Mouse (Mus musculus) cerebellum, adult 9-11 months (tissue): ENCODE results near the gene Apoo.
"Not testable (repeated sequence)": the region's sequence is repeated elsewhere in the genome, so short reads cannot be mapped to it uniquely, and the experiment has no call there.

ENCODE experiments used
- DNase-seq: peaks from one replicate; pipeline ENCODE4 v3.0.0; 2022

Apoo gene

DNA sequence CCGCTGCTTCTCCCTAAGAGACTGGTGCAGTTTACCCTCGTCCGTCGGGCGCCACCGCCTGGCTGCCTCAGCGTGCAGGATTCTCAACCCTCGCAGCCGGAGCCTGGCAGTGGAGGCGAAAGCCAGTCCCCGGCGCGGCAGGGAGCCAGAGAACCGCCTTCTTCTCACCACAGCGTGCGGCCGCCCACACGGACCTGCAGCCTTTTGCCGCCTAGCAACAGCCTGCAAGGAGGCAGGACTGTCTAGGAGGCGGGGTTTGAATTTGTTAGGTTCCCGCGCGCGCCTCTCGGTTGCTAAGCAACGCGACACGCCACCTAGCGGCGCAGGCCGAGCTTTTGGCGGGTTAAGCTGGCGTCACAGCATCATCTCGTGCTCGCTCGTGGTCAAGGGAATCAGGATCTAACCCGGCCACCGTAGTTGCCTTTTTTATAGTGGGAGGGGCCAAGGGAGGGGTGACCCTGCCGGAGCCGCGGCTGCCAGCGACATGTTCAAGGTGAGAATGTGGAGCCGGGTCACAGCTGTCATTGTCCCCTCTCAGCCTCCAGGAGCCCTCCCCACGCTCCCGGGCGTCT, at the start of gene Apoo, which contains the start of gene Fam90a1b:
Apoo (plus strand) TSS at position 448 of the 572 bp plus-strand sequence.
Fam90a1b (minus strand) TSS at position 108 of the 572 bp plus-strand sequence.
- DNase-seq: peak; percentile 99

DNA sequence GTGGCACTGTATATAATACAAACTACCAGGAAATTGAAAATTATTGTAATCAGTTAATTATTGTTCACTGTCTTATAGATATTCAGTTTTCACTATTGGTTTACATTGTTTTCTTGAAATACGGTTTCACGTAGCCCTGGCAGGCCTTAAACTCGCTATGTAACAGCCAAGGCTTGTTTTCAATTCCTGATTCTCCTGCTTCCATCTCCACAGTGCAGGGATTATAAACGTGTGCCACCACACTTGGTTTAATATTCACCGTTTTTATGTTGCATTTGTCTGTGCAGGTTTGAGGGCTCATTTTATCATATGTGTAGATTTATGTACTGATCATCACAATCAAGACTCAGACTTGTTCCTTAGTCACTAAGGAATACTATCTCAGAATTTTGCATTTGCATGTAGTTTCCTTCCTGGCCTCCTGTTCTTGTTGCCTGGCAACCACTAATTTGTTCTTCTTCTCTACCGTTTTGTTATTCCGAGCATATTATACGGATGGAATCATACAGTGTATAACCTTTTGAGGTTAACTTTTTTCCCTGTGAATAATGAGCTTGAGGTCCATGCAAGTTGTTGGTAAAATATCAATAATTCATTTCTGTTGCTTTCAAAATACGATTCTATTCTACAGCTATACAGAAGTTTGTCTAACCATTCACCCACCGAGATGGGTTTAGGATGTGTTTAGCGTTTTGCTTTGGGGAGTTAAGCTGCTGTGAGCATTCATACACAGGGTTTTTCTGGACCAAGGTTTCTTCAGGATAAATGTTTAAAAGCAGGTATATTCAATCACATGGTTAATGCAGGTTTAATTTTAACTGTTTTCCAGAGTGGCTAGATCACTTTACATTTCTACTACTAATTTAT, 45.6 kb upstream of the Apoo start:
- DNase-seq: no peak

DNA sequence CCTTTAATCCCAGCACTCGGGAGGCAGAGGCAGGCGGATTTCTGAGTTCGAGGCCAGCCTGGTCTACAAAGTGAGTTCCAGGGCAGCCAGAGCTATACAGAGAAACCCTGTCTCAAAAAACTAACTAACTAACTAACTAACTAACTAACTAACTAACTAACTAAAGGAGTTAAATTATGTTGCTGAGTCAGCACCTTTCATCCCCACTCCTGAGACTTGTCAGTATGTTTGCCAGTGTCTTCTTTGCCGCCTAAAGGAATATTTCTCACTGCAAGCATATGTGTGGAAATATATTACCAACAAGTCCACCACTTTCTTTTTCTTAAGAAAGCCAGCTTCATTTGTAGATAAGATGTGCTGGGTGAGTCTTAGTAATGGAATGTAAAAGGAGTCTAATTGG, 23.3 kb upstream of the Apoo start:
- DNase-seq: not testable (repeated sequence)

- no peak for DNase-seq
These were observed 1.5 kb upstream of the Apoo start for GRCm38 (mm10) chrX:94365381-94365925.

GRCm38 (mm10) chrX:94366029-94366428, 888 bp upstream of the Apoo start:
- DNase-seq: peak; percentile 28

DNA sequence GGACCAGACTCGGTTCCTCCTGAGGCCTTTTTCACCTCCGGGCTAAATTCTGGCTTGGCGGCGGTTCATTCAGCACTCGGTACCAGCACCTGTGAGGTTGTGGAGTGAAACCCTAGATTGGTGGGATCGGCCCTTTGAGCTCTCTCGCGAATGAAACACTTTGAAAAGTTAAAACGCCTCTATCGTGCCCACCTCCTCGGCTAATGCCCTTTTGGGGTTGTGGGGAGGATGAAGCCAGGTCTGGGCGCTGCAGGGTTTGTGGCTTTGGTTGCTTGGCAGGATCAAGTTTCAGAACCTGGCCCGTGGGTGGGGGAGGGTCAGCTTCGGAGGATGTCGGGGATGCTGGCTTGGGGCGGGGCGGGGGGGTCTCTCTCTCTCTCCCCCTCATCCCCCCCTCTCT, 331 bp downstream of the Apoo start:
- DNase-seq: no peak

GRCm38 (mm10) chrX:94378734-94379133, 11.8 kb downstream of the Apoo start:
- DNase-seq: no peak

GRCm38 (mm10) chrX:94408975-94409374, 42.1 kb downstream of the Apoo start:
- DNase-seq: no peak

GRCm38 (mm10) chrX:94420210-94420609, 53.3 kb downstream of the Apoo start:
- no peak for DNase-seq

DNA sequence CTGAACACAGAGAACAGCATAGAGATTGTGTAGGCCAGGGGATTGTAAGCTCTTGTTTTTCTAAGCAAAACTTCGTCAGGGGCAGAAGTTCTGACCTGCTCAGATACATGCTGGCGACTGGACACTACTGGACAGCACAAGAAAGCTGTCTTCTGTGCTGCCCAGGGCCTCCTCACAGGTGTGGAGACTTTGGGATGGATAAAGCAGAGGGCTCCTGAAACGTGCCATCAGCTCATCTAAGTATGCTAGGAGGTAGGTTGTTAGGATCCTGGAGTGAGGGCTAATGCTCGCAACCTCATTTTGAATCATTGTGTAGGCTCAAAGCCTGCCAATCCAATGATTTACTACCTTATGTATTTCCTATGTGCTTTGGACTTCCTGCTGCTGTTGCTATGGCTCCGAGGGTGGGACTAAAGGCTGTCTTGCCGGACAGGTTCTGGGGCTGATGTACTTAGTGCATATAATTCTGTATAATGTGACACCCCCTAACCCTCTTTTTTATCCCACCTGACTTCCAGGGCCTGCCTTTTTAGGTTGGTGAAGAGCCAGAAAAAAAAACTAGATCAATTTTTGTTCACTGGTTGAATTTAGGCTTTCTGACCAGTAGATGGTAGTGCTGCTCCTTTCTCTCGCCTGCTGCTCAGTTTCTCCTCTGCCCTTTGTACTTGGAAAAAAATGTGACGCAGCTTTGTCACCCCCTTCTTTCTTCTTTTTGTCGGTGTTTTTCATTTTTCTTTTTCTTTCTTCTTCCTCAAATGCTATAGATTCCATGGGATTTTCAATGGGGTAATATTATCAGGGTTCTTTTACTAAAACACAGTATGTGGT, 64.8 kb downstream of the Apoo start:
- DNase-seq: peak; percentile 10

- DNase-seq: not testable (repeated sequence)
These were observed 78.5 kb downstream of the Apoo start for GRCm38 (mm10) chrX:94445427-94445826.

- not testable (repeated sequence) for DNase-seq
These were observed 79.1 kb downstream of the Apoo start for GRCm38 (mm10) chrX:94446021-94446420.

DNA sequence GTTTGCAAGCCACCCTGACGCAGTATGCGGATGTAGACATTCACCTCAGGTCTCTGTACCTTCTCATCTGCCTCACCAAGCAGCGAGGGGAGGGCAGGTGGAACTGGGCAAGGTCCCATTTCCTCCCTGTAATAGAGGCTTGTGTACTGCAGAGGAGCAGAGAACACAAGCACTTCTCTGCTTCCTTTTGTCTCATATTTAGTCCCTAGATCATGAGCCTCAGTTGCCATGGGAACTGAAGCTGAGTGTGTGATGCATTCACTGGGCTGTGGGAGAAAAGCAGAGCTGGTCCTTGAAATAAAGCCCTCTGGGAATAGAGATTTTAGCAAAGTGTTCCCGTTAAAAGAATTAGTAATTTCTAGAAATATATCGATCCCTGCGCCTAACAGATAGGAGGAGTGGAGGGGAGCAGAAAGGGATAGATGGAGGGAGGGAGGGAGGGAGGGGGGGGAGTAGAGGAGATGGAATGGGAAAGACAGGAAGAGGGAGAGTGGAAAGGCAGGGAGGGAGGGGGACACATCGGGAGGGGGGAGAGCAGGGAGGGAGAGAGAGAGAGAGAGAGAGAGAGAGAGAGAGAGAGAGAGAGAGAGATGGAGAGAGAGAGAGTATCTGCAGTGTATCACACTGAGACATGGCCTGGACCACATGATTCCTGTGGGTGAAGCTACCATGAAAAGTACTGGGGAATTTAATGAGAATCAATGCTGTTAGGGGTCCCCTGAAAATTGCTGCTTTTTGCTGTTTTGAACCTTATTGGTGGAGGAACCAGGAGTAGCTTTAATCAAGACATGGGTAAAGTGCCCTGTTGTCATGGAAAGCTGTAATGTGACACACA, 83.3 kb downstream of the Apoo start:
- not testable (repeated sequence) for DNase-seq

GRCm38 (mm10) chrX:94459346-94459745, 92.4 kb downstream of the Apoo start:
- DNase-seq: no peak

DNA sequence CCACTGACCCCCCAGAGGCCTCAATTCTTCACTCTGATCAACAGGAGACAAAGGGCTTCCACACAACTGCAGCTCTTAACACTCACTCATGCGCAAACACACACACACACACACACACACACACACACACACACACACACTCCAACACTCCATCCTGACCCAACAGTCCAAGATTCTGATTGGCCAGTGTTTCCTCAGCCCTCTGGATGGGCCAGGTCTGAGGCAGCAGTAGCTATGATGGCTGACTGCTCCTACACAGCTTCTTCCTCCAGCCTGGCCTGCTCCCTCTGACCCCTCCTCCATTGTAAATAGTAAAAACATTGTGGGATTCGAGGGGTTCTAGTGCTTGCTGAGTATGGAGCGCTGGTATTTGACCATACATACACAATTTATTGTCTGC, 94.6 kb downstream of the Apoo start:
- not testable (repeated sequence) for DNase-seq

DNA sequence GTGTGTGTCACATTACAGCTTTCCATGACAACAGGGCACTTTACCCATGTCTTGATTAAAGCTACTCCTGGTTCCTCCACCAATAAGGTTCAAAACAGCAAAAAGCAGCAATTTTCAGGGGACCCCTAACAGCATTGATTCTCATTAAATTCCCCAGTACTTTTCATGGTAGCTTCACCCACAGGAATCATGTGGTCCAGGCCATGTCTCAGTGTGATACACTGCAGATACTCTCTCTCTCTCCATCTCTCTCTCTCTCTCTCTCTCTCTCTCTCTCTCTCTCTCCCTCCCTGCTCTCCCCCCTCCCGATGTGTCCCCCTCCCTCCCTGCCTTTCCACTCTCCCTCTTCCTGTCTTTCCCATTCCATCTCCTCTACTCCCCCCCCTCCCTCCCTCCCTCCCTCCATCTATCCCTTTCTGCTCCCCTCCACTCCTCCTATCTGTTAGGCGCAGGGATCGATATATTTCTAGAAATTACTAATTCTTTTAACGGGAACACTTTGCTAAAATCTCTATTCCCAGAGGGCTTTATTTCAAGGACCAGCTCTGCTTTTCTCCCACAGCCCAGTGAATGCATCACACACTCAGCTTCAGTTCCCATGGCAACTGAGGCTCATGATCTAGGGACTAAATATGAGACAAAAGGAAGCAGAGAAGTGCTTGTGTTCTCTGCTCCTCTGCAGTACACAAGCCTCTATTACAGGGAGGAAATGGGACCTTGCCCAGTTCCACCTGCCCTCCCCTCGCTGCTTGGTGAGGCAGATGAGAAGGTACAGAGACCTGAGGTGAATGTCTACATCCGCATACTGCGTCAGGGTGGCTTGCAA, 95.9 kb downstream of the Apoo start:
- DNase-seq: not testable (repeated sequence)
